ENCODE assay signal across 15 mouse cellular contexts in genomic region chr5:72866260-72866905, GRCm38 (mm10). TPM values are rescaled to one million over a fixed set of nuclear protein-coding genes. Genes with fewer than 3 reads are reported as not detected.
DNase-seq lines count a peak whose midpoint lies in the region; ATAC-seq lines count a peak whose summit lies in the region.
"Had no signal": no experiment of that assay in that cellular context is flagged by ENCODE, and none has a peak within 500 bp of the region (broad histone marks: within the 10 kb centered on the region; RNA-seq: fewer than 3 reads in every experiment).

No protein-coding gene starts in this region.

- peak overlapping the region; percentile 89 for H3K4me2 ChIP-seq in heart, embryonic 12.5 days
- H3K4me2 ChIP-seq in kidney, embryonic 15.5 days, result peak overlapping the region; percentile 93
- H3K4me2 ChIP-seq in neural tube, embryonic 14.5 days (ENCODE audit: low read depth, low read length), result peak overlapping the region; percentile 83

- DNase-seq in heart, postnatal 4 days, result no peak
- DNase-seq in kidney, postnatal 10 days, result no peak
- DNase-seq in R1 (ENCODE audit: low read depth, low spot score) (peak; percentile 39), adipocyte (ENCODE audit: low spot score) (no peak)
- no peak for DNase-seq in urinary bladder, postnatal 14 days (ENCODE audit: low spot score)
- DNase-seq: adrenal gland, postnatal 25 days; cerebellum, adult 11 months; gastrocnemius, postnatal 10 days; lung, embryonic 14.5 days; thymus, adult 18-20 months had no signal

- no peak overlapping the region for H3K27ac ChIP-seq in heart, embryonic 12.5 days (ENCODE audit: poor library complexity, severe bottlenecking)
- H3K27ac ChIP-seq in kidney, embryonic 15.5 days, result no peak overlapping the region
- no peak overlapping the region for H3K27ac ChIP-seq in neural tube, embryonic 14.5 days (ENCODE audit: low read depth, low read length)
- H3K27ac ChIP-seq: forebrain, embryonic 13.5 days; midbrain, embryonic 15.5 days had no signal

- 62% methylated on average over 6 of the region's 6 CpGs for WGBS in heart, embryonic 12.5 days
- 61% methylated on average over 6 of the region's 6 CpGs for WGBS in kidney, embryonic 15.5 days
- 56% methylated on average over 6 of the region's 6 CpGs for WGBS in neural tube, embryonic 14.5 days

- H3K36me3 ChIP-seq in heart, embryonic 12.5 days, result no peaks in the 10 kb centered on the region
- H3K36me3 ChIP-seq in kidney, embryonic 15.5 days, result no peaks in the 10 kb centered on the region
- no peaks in the 10 kb centered on the region for H3K36me3 ChIP-seq in neural tube, embryonic 14.5 days (ENCODE audit: control insufficient read depth, insufficient read depth, low read length)
- H3K36me3 ChIP-seq: midbrain, embryonic 15.5 days had no signal

- H3K4me1 ChIP-seq in heart, embryonic 12.5 days (replicated peaks), result peaks cover 17% of the 10 kb centered on the region
- peaks cover 40% of the 10 kb centered on the region for H3K4me1 ChIP-seq in kidney, embryonic 15.5 days
- H3K4me1 ChIP-seq in neural tube, embryonic 14.5 days (ENCODE audit: control insufficient read depth, insufficient read depth, low read length), result no peaks in the 10 kb centered on the region

- peak overlapping the region; percentile 55 for H3K4me3 ChIP-seq in heart, embryonic 12.5 days
- H3K4me3 ChIP-seq in kidney, embryonic 15.5 days (replicated peaks), result no peak overlapping the region
- no peak overlapping the region; the same call in 1 of the 2 replicates for H3K4me3 ChIP-seq in neural tube, embryonic 14.5 days (ENCODE audit: low read depth, low read length)
- H3K4me3 ChIP-seq: forebrain, embryonic 13.5 days had no signal

- peak overlapping the region; percentile 8; the same call in 1 of the 2 replicates for H3K9ac ChIP-seq in heart, embryonic 12.5 days
- no peak overlapping the region for H3K9ac ChIP-seq in kidney, embryonic 15.5 days
- no peak overlapping the region for H3K9ac ChIP-seq in neural tube, embryonic 14.5 days (replicated peaks; ENCODE audit: low read depth, low read length)
- H3K9ac ChIP-seq: forebrain, embryonic 13.5 days; lung, embryonic 14.5 days; midbrain, embryonic 15.5 days had no signal

- no peak for ATAC-seq in heart, embryonic 12.5 days (ENCODE audit: insufficient number of reproducible peaks, low FRiP score)
- no peak for ATAC-seq in kidney, embryonic 15.5 days (replicated peaks; ENCODE audit: low FRiP score)
- no peak for ATAC-seq in neural tube, embryonic 14.5 days (ENCODE audit: low read depth)
- ATAC-seq: forebrain, embryonic 13.5 days; midbrain, embryonic 15.5 days had no signal

- peaks cover 2% of the 10 kb centered on the region; the same call in 1 of the 2 replicates for H3K9me3 ChIP-seq in heart, embryonic 12.5 days (replicated peaks)
- H3K9me3 ChIP-seq in kidney, embryonic 15.5 days (replicated peaks), result no peaks in the 10 kb centered on the region
- H3K9me3 ChIP-seq in neural tube, embryonic 14.5 days (ENCODE audit: control insufficient read depth, low read length), result no peaks in the 10 kb centered on the region
- H3K9me3 ChIP-seq: forebrain, embryonic 13.5 days; midbrain, embryonic 15.5 days had no signal

- no peaks in the 10 kb centered on the region for H3K27me3 ChIP-seq in heart, embryonic 12.5 days (replicated peaks)
- H3K27me3 ChIP-seq in kidney, embryonic 15.5 days, result 0 out of 2 replicates have a peak, but pooled peaks cover 7% of the 10 kb centered on the region
- no peaks in the 10 kb centered on the region for H3K27me3 ChIP-seq in neural tube, embryonic 14.5 days (ENCODE audit: control insufficient read depth, insufficient read depth, low read length)

RNA-seq across cellular contexts. Expression of gene Tec, which starts 1.9 kb away (rescaled TPM):
- 17.1 TPM in 2 replicates for polyA plus RNA-seq in heart, embryonic 12.5 days (2016; fragmentation: Nextera tagmentation; extraction: Ambion mirVana)
- total RNA-seq in heart, postnatal 4 days (2021), result 10 to 100 TPM; 13.2 TPM
- 8.4 and 8.6 TPM in 2 replicates for polyA plus RNA-seq in kidney, embryonic 15.5 days (2015; fragmentation: Nextera tagmentation; extraction: Ambion mirVana)
- 5.8 and 10.8 TPM in 2 replicates for polyA plus RNA-seq in neural tube, embryonic 14.5 days (2014; fragmentation: Nextera tagmentation; extraction: Ambion mirVana)

RNA-seq across cellular contexts. Expression of gene Slain2, which starts 47.7 kb away (rescaled TPM):
- polyA plus RNA-seq in heart, embryonic 12.5 days (2016; fragmentation: Nextera tagmentation; extraction: Ambion mirVana), result 31.4 and 32.6 TPM in 2 replicates
- total RNA-seq in heart, postnatal 4 days (2021), result 100 to 1,000 TPM; 116 to 121 TPM
- polyA plus RNA-seq in kidney, embryonic 15.5 days (2015; fragmentation: Nextera tagmentation; extraction: Ambion mirVana), result 14.1 and 15.1 TPM in 2 replicates
- 22.3 and 28.9 TPM in 2 replicates for polyA plus RNA-seq in neural tube, embryonic 14.5 days (2014; fragmentation: Nextera tagmentation; extraction: Ambion mirVana)
